Mouse (Mus musculus): ENCODE data around the gene Ciz1.

The Ciz1 gene

DNA sequence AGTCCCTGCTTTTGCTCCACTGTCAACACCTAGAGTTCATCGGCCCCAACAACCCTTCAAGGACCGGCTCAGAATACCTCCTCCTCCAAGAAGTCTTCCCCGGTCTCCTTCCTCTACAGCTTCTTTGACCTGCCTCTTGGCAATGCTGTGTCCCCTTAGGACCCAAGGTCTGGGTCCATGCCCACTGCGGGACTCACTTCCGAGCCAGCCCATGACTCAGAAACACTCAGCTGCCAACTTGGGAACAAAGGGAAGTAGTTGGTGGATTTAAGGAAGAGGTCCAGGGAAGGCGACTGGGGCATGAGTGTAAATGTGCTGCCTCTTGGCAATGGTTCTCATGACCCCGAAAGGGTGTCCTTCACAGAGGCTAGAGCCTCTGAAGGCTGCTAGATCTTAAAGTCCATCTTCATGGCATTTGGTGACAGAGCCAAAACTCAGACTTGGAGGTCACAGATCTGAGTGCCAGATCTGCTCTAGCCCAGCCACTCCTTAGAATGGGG is 27.9 kb downstream of the Ciz1 start:
- no peak for DNase-seq (ENCODE audit: low read depth, low spot score)

DNA sequence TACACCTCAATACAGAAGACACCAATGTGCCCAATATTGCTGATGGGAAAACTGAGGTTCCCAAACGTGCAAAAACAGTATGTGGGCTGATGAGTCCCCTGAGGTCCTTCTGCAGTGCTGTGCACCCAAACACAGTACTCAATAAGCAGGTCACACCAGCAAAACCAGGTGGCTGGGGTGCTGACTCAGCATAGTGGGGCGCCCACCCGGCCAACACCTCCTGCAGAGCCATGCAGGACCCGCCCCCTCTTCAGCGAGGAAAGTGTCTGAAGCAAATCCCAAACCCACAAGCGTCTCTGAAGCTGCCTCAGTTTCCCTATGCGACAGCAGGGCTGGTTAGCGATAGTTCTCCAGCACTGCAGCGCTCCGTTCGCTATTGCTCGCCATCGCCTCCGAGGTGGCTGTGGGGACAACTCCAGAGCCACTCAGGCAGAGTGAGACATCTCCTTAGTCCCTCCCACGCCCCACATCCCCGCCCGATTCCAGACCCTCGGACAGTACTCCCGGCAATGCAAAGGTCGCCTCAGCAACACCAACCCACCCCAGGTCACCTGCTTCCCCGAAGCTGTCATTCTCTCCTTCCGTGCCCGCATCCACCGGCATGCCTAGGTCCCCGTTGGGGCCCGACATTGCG is 29.1 kb downstream of the Ciz1 start:
- DNase-seq (ENCODE audit: low read depth, low spot score) = no peak

DNA sequence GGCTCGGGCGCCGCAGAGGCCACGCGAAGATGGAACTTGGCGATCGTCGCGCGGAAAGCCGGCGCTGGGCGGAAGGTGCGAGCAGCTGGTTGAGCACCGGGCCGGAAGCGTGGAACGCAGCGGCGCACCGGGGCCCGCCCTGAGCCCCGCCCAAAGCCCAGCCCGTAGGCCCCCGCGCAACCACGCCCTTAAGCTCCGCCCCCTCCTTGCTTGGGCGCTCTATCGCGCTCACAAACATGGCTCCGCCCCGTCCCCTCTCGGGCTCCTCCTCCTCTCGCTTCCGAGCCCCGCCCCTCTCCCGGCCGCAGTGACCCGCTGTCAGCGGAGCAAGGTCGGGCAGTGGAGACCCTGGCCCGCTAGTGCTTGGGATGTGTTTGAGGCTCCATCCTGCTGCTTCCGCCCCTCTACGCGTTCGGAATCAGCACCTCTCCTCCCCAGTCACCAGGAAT is 29.7 kb downstream of the Ciz1 start, which contains the start of gene 1110008P14Rik:
TSS of gene 1110008P14Rik (minus strand) at position 164 of the 449 bp plus-strand sequence.
- DNase-seq (ENCODE audit: low read depth, low spot score) = peak; percentile 85

DNA sequence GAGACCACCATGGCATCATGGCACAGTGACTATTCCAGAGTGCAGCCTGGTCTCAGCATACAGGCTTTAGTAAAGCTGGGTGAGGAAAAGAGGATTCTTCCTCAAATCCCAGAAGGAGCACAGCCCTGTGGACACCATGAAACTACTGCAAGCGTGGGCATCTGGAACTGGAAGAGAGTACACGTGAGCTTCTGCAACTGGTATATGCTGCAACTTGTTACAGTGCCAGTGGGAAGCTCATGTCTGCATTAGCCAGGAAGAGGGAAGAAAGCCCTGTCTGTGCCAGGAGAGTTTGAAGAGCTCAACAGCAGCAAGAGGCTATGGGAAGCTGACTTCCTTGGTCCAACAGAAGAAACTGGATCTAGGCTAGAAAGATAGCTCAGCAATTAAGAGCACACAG is 30.6 kb downstream of the Ciz1 start:
- DNase-seq (ENCODE audit: low read depth, low spot score) = no peak

DNA sequence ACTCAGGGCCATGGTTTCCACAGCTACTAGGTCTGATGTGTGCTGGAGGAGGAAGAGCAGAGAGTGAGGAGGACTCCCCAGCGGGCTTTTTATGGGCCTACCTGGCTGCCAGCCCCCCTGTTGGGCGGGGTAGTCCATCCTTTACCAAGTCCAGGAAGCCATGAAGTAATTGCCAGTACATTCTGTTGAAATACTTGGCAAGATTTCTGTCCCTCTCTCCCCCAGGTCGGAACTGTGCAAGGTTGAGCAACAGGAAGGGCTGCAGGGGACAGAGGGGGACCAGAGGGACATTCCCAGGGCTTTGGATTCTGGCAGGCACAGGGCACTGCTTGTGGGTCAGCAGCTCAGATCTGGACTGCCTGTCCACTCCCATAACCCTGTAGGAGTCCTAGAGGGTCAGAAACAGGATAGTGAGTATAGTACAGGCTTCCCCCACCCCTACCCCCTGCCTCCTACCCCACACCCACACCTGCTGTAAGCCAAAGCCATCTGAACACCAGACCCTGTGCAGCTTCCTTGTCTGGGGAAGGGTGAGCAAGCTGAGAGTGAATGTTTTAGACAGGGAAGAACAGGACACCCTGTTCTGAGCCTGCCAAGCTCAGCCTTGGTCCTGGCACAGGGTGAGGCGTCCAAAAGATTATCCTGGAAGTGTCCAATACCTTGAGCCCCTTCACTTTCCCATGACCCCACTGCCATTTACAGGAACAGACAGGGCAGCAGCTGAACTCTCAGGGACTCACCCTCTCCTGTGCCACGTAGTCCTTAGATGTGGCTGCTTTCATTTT is 35.8 kb downstream of the Ciz1 start, which contains the start of gene Lcn2:
TSS of gene Lcn2 (minus strand) at position 547 of the 785 bp plus-strand sequence.
- no peak for DNase-seq (ENCODE audit: low read depth, low spot score)

DNA sequence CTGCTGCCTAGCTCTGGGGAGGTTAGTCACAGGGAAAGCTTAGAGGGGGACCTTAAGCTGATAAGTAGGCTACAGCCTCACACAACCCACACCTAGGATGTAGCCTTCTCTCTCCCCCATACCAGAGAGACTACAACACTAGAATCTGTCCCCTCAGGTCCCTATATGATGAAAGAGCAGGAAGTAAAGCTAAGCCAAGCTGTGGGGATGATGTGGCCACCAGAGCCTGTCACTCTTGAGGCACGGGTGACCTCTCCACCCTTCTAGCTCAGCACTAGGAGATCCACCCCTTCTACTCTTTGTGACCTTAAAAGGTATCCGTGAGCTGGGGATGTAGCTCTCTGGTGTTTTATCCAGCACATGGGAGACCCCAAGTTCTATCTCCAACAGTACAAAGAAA is 37.0 kb downstream of the Ciz1 start:
- DNase-seq (ENCODE audit: low read depth, low spot score) = no peak

DNA sequence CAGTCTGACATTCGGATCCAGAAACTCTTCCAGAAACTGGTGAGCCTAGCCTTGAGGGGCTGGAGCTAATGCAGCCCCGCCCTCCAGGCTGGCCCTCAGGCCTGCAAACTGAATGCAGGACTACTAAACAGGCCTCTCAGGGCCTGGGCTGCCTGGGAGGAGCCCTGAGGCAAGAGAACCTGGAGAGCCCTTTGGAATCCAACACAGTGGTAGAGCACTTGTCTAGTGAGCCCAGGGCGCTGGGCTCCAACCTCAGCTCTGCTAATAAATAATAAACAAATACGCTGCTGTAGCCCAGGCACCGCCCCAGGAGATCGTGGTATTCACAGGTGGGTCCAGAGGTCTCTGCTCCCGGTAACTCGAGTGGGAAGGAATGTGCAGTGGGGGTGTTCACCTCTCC is 38.7 kb downstream of the Ciz1 start:
- no peak for DNase-seq (ENCODE audit: low read depth, low spot score)

DNA sequence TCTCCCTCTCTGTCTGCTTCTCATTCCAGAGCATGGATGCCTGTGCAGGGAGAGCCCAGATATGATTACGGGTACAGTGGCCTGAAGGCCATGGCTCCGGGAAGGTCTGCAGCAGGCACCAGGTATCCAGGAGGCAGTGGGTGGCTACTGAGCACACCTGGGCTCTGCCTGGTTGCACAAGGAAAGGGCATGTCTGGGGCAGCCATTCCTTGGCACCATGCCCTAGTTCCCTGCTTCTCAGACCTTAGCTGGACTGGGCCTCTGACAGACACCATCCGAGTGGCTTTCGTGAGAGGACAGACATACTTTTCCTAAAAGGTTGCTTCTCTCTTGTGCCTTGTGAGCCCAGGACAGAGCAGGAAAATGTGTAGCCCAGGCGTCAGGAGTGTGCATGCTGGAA is 39.9 kb downstream of the Ciz1 start:
- no peak for DNase-seq (ENCODE audit: low read depth, low spot score)

DNA sequence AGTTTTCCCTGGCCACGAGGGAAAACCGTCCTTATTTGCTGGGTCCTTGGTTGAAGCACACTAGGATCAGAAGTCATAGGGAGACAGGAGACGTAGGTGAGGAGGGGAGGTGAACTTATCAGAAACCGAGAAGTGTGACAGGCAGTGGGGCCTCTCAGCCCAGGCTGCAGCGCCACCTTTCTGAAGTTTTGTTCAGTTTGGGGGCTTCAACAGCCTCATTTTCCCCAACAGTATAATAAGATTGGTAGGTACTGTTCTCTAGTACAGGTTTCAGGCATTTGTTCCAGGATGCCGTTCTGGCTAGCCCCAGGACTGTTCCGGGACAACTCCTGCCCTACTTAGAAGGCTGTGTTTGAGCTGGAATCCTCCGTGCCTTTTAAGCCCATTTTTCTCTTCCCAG is 42.8 kb downstream of the Ciz1 start:
- no peak for DNase-seq (ENCODE audit: low read depth, low spot score)

DNA sequence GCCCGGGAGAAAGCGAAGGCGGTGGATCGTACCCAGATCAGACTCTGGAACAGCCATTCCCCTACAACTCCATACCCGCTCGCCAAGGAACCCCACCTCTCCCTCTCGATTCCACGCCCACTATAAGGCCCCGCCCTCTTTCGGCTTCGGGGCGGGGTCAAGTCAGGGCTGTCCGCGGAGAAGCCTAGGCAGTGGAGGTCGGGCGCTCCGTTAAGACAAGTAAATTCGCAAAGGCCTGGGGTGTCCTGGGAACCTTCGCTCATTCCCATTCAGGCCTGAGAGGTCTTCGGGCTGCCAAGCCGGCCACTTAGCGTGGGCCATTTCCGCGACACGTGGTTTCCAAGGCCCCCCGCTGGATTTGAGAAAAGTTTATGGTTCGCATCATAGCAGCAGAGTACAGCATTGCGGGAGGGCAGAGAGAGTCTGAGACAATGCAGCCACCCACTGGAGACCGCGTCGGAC is 43.4 kb downstream of the Ciz1 start, which contains the start of gene Ptges2:
TSS of gene Ptges2 (plus strand) at position 413 of the 462 bp plus-strand sequence.
- peak; percentile 81 for DNase-seq (ENCODE audit: low read depth, low spot score)

DNA sequence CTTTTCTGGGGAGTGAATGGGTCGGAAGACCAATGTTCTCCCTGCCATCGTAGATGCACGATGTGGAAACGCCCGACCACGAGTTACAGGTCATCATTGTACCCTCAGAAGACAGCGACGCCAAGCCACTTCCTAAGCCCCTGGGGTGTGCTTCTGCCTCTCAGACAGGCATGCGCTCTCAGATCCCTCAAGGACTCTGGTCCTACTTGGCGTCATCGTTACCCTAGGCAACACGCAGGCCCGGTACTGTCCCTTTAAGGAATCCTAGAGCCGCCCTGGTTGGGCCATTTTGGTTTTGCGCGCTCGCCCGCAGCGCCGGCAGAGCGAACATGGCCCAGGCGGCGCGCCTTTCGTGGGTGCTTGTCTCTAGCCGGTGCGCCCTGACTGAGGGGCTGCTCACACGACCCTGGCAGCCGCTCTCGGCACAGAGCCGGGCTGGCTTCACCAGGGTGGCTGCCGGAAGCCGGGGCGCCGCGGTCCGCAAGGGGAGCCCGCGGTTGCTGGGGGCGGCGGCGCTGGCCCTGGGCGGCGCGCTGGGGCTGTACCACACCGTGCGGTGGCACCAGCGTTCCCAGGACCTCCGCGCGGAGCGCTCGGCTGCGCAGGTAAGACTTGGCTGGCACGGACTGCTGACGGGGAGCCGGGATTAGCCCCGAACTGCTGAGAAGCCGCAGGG is 44.0 kb downstream of the Ciz1 start:
- peak; percentile 83 for DNase-seq (ENCODE audit: low read depth, low spot score)

DNA sequence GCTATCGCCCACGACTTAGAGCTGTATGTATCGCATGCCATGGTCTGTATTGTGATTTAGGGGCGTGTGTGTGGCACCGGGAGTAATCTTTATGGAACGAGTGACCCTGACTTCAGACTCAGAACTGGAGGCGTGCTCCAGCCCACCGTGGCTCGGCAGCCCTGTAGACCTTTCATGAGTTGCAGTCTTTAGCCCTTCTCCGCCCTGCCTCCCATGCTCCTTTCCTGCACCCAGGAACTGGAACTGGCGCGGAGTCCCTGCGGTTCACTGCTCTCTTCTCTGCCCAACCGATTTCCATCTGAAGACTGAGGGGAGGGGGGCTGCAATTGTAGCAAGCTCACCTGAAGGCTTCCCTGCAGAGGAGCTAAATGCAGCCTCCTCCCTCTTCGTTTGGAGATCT is 44.6 kb downstream of the Ciz1 start:
- no peak for DNase-seq (ENCODE audit: low read depth, low spot score)

DNA sequence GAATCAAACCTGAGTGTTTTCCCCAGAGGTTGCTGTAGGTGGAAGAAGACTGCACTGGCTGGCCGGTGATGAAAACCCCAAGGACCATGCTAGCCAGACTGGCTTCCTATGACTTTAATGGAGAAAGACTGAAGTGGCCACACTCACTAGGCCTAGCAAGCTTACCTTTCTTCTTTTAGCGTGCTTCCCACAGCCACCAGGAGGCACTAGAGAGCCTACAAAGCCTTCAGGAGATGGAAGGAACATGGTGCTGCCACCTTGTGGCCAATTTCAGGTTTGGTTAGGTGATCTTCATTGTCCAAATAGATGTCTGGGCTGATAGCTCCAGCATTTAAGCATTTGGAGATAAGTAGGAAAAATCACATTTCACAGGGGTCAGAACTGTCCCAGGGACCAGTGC is 52.5 kb downstream of the Ciz1 start:
- peak; percentile 96 for DNase-seq (ENCODE audit: low read depth, low spot score)

DNA sequence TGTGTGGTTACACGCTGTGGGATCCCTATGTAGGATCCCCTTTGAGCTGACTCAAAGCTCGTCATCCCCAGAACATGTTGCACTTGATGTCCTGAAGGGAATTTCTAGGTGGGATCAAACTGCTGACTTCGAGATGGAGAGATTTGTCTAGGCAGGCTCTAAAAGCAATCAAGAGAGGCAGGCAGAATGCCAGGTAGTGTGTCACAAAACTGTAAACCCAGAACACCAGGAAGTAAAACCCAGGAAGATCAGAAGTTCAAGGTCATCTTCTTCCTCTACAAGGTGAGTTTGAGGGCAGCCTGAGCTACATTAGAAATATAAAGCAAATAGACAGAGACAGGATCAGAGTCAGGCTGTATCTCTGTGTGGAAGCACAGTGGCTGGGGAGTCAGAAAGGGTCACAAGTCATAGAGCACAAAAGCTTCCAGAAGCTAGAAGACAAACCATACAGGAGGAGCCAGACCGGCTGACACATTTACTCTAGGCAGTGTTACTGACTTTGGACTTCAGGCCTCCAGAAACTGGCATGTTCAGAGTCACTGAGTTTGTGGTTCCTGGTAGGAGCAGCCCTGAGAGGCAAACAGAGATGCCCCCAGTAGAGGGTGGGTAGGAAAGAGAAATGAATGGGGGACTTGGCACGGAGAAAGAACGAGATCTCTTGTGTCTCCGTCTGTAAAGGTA is 55.2 kb downstream of the Ciz1 start:
- DNase-seq (ENCODE audit: low read depth, low spot score) = no peak

DNA sequence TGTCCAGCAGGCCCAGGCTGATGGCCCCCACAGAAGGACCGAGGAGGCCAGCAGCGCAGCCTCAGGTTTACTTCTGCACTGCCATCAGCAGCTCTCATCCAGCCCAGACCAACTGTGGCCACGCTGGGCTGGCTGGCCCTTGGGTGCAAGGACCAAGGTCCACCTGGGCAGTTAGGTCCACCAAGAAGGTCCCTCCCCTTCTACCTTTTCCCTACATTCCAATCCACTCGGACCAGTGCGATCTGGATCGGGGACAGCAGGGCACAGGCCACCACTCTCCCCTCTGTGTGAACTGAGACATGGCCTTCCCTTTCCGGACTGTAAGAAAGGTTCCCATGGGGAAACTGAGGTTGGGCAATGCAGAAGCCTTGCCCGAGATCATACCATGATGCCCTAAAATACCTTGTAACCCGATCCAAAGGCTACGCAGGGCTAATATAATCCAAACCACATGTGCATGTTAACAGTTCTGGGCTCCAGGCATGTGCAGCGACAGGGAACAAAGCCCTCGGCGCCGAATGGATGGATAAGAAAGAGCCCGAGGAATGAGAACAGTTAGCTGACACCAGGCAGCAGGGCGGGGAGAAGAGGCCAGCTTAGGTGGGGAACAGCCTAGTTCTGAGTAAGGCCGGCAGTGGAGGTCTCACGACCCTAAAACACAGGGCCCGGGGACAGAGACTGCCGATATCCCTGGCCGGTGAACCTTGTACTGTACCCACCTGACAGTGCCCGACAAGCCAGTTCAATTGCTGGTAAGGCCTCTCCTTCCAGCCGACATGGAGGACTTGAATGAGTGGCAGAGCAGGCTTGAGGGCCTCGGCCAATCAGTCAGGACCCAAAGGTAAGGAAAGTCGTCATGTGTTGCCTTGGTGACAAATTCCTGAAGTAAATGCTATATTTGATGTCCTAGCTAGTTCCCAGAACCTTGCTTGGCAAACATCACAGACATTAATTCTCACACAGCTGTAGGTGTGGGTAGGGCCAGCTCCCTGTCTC is 56.6 kb downstream of the Ciz1 start:
- no peak for DNase-seq (ENCODE audit: low read depth, low spot score)

DNA sequence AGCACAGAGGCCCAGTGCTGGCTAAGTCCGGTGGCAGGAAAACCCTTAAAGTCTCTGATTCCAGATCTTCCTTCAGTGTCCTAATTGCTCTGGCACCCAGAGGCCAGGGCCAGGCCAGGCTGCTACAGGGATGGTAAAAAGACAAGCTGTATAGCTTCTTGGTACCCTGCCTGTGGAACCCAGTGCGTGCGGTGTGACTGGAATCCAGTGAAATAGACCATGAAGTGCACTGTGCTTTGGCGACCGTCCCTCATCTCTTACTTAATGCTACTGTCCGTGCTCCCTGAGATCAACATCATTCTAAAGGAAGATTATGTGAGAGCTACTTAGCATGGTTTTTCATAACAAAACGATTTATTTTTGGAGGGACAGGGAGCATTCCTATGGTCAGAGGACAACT is 59.3 kb downstream of the Ciz1 start:
- no peak for DNase-seq (ENCODE audit: low read depth, low spot score)

DNA sequence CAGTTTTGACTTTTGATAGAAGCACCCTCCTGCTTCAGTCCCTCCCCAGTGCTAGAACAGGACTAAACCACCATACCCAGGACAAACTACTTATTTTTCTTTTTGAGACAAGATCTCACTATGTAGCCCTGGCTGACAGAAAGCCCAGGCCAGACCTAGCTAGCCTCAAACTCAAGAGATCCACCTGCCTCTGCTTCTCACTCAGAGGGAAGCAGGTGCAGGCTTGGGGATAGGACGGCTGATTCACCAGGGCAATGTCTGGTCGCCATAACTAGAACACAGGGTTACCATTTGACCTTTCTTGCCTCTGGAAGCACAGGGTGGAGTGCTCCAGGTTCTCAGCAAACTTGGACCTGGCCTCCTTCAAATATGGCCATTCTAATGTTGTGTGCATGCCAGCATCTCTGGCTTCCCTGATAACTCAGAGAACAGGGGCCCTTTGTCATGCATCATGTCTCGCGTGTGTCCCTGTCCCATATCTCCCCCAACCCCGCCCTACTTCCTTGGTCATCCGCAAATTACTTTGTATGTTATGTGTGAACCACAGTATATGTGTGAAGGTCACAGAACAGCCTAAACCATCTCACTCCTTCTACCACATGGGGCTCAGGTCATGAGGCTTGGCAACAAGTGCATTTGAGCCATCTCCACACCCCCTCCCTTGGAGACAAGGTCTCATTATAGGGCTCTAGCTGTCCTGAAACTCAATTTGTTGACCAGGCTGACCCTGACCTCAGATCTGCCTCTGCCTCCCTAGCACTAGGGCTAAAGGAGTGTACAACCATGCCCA is 60.8 kb downstream of the Ciz1 start:
- DNase-seq (ENCODE audit: low read depth, low spot score) = no peak

DNA sequence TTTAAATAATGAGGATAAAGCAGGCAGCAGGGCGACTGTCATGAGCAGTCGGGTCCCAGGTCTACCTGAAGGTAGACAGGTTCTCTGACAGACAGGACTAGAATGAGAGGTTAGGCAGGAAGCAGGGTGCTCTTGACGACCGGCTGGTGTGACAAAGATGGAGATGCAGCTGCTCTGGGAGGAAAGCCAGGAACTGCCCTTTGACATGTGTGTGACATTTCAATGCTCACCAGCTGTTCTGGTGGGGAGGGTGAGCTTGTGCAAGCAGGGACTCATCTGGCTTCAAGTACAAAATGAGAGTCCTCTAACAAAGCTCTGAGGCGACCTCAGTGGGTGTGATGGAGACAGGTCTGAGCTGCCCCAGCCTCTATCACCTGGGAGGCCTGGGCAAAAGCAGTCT is 61.8 kb downstream of the Ciz1 start:
- no peak for DNase-seq (ENCODE audit: low read depth, low spot score)

DNA sequence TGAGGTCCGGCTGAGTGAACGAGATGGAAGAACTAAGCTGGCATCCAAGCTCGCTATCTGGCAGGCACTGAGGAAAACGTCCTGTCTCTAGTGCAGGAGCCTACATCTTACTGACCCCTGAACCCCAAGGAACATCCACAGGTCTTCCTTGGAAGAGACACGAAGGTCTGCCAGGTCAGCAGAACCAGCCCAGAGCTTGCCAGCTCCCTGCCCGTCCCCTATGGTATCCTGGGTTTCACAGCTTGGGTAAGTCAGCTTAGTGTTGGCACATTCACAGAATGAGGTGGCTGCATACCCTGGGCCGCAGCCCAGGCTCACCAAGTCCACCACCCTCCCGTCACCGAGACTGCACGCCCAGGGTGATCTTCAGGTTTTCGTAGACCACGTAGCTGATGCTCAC is 63.7 kb downstream of the Ciz1 start:
- DNase-seq (ENCODE audit: low read depth, low spot score) = no peak

DNA sequence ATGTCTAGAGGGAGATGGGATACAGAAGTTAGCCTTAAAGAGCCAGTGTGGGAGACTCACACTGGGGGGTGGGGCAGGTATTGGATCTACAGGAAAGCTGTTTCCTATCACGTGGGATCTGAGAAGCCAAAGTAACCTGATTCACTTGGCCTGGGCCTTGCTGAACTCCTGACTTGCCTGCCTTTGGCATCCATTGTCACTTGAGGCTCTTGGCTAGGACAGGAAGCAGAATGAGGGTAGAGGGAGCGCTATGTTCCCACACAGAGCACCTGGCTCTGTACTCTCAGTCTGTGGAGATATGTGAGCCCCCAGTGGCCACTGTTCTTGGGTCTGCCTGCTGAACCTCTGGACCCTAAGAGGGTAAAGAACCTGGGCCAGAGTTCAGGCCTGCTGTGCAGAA is 64.4 kb downstream of the Ciz1 start:
- DNase-seq (ENCODE audit: low read depth, low spot score) = no peak
